Mouse (Mus musculus) heart, embryonic 12.5 days (tissue): Measurements from ENCODE around the gene Gspt1. TPM values are rescaled to one million over a fixed set of nuclear protein-coding genes. Genes with fewer than 3 reads are reported as not detected.

Experiments used
- ATAC-seq: fragments of 200-750 bp; cut with Nextera tagmentation; 2 replicates; pipeline ENCODE4 v1.8.0; 2017; ENCODE audit warnings: moderate TSS enrichment, moderate library complexity; ENCODE audit not compliant: insufficient number of reproducible peaks, low FRiP score
- H3K27ac ChIP-seq: fragments of 300-500 bp; sonication (generic); 2 replicates; pipeline ENCODE4 v1.5.1; 2016; ENCODE audit warnings: mild to moderate bottlenecking, moderate library complexity; ENCODE audit not compliant: poor library complexity, severe bottlenecking
- H3K27me3 ChIP-seq: fragments of 300-500 bp; sonication (generic); replicated peaks from 2 replicates; pipeline ENCODE4 v1.6.1; 2016; ENCODE audit warnings: mild to moderate bottlenecking, moderate library complexity
- H3K36me3 ChIP-seq: fragments of 300-500 bp; sonication (generic); 2 replicates; pipeline ENCODE4 v1.6.1; 2016; ENCODE audit warnings: mild to moderate bottlenecking, moderate library complexity
- H3K4me1 ChIP-seq: fragments of 300-500 bp; sonication (generic); replicated peaks from 2 replicates; pipeline ENCODE4 v1.6.1; 2016; ENCODE audit warnings: mild to moderate bottlenecking
- H3K4me2 ChIP-seq: fragments of 300-500 bp; sonication (generic); 2 replicates; pipeline ENCODE4 v1.6.1; 2016; ENCODE audit warnings: mild to moderate bottlenecking, moderate library complexity
- H3K4me3 ChIP-seq: fragments of 300-500 bp; sonication (generic); 2 replicates; pipeline ENCODE4 v1.5.1; 2016; ENCODE audit warnings: mild to moderate bottlenecking
- H3K9ac ChIP-seq: fragments of 300-500 bp; sonication (generic); 2 replicates; pipeline ENCODE4 v1.6.1; 2016; ENCODE audit warnings: mild to moderate bottlenecking, moderate library complexity
- H3K9me3 ChIP-seq: fragments of 300-500 bp; sonication (generic); replicated peaks from 2 replicates; pipeline ENCODE4 v1.6.1; 2016; ENCODE audit warnings: mild to moderate bottlenecking, moderate library complexity
- WGBS: fragments of 180-500 bp; shearing (Covaris S2); methylation state at CpG from one replicate; pipeline ENCODE4 v1.1.7; 2016; 5-methylcytosine and 5-hydroxymethylcytosine counted together
- polyA plus RNA-seq: library from polyadenylated mRNA; unstranded; fragments of >200 nt; fragmentation: Nextera tagmentation; extraction: Ambion mirVana; gene quantifications from 2 replicates; pipeline ENCODE4 v1.2.1, GENCODE M21; 2016

Gspt1 gene
- polyA plus RNA-seq, 1 experiment from 2014 or later: 74.9 TPM

DNA sequence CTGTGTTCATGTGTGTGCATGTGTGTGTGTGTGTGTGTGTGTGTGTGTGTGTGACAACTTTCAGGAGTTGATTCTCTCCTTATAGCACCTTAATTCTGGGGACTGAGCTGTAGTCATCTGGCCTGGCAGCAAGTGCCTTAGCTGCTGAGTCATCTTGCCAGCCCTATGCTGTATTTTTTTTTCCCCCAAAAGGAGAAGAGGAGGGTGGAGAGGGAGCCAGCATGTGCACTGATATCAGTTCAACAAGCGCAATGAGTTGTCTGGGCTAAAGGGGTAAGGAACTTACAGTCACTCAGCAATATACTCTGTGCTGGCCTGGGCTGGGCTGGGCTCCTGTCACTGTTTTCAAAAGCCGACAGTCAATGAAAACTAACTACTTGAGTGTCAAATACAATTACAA is 16.5 kb upstream of the Gspt1 start:
- Histone ChIP-seq H3K27ac (no peak overlapping the region), H3K27me3 (no peaks in the 10 kb centered on the region), H3K36me3 (no peaks in the 10 kb centered on the region), H3K9me3 (no peaks in the 10 kb centered on the region), H3K9ac (no peak overlapping the region), H3K4me2 (no peak overlapping the region), H3K4me1 (no peaks in the 10 kb centered on the region), H3K4me3 (no peak overlapping the region)
- 58% methylated on average over 2 of the region's 2 CpGs for WGBS
- ATAC-seq: peak; percentile 88

DNA sequence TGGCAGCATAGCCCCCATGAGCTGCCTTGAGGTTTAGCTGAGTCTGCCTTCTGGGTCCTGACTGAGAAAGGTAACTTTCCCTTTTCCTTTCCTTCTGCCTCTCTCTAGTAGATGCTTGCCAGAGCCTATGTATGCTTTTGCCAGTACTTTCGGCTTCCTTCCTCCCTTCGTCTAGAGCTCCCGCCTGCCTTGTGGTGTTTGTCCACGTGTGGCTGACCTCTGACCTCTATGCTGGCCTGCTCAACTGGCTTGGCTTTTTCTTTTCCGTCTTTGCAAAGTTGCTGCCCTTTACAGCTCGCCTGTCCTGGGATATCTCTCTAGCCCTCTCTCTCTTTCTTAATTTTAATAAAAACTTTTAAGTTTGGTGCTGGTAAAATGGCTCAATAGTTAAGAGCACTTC is 15.7 kb upstream of the Gspt1 start:
- Histone ChIP-seq H3K9ac (0 out of 2 replicates have a peak overlapping the region, but pooled peaks have one; percentile 25), H3K27me3 (no peaks in the 10 kb centered on the region), H3K27ac (no peak overlapping the region), H3K36me3 (no peaks in the 10 kb centered on the region), H3K9me3 (no peaks in the 10 kb centered on the region), H3K4me3 (no peak overlapping the region), H3K4me2 (no peak overlapping the region), H3K4me1 (no peaks in the 10 kb centered on the region)
- no peak for ATAC-seq
- WGBS: 40% methylated on average over 6 of the region's 6 CpGs

GRCm38 (mm10) chr16:11266556-11266955 is 12.4 kb upstream of the Gspt1 start:
- 75% methylated on average over 2 of the region's 2 CpGs for WGBS
- H3K4me2 ChIP-seq: no peak overlapping the region
- no peaks in the 10 kb centered on the region for H3K27me3 ChIP-seq
- no peaks in the 10 kb centered on the region for H3K9me3 ChIP-seq
- no peaks in the 10 kb centered on the region for H3K36me3 ChIP-seq
- H3K4me1 ChIP-seq: no peaks in the 10 kb centered on the region
- ATAC-seq: no peak
- no peak overlapping the region for H3K9ac ChIP-seq
- H3K4me3 ChIP-seq: no peak overlapping the region
- no peak overlapping the region for H3K27ac ChIP-seq

DNA sequence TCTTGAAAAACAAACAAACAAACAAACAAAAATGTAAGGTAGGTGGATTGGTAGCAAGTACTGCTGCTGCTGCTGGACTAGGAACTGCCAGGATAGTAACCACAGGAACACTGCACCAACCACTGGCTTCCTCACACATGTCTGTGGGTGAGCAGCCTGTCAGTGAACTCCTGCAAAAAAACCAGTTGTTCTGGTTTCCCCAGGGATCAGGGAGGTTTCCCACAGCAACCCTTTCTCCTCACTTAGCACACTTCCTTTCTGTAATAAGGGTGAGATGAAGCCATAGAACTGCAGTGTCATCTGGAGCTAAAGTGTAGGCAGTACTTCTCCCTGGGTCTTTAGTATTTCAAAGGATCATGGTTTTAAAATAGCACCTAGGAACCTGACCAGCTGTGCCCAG is 9.1 kb upstream of the Gspt1 start:
- Histone ChIP-seq H3K9me3 (no peaks in the 10 kb centered on the region), H3K4me1 (no peaks in the 10 kb centered on the region), H3K27me3 (no peaks in the 10 kb centered on the region), H3K4me3 (no peak overlapping the region), H3K36me3 (no peaks in the 10 kb centered on the region), H3K9ac (no peak overlapping the region), H3K27ac (no peak overlapping the region), H3K4me2 (no peak overlapping the region)
- no peak for ATAC-seq

GRCm38 (mm10) chr16:11254723-11255164 is 619 bp upstream of the Gspt1 start:
- H3K9me3 ChIP-seq: no peaks in the 10 kb centered on the region
- peaks cover 11% of the 10 kb centered on the region for H3K4me1 ChIP-seq
- no peaks in the 10 kb centered on the region for H3K36me3 ChIP-seq
- peak overlapping the region; percentile 90 for H3K4me3 ChIP-seq
- WGBS: 21% methylated on average over 10 of the region's 10 CpGs
- H3K4me2 ChIP-seq: peak overlapping the region; percentile 69
- no peak for ATAC-seq
- peak overlapping the region; percentile 82 for H3K27ac ChIP-seq
- no peaks in the 10 kb centered on the region for H3K27me3 ChIP-seq
- peak overlapping the region; percentile 80 for H3K9ac ChIP-seq

DNA sequence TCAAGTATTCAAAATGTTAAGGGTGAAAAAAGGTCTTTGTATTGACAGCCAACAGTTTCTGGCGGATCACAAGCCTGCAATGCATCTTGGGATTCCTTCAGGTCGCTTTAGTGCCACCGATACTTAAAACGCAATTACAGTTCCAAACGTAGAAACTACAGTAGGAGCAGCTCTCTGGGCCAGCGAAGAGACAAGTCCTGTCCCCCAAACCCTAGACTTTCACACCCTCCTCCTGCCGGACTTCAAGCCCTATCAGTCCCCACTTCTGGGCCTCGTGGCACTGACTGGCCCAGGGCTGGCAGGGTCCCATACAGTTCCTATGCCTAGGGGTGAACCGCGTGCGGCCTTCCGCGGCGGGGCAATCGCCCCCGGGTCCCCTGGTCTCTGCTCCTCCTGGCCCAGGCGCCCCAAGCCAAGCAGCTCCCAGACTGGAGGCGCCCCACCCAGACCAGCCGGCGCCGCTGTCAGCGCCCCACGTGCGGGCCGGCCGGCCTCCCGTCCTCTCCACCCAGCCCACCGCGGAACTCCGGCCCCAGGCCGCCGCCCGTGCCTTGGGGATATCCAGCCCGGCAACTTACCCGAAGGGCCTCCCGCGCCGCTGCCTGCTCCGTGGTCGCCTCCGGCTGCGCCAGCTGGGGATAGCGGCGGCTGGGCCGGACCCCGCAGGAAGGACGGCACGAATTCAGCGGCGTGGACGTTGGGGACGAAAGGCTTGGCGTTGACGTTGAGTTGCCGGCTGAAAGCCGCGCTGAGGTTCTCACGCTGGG is 877 bp downstream of the Gspt1 start:
- Histone ChIP-seq H3K4me3 (peak overlapping the region; percentile 90), H3K4me2 (peak overlapping the region; percentile 68), H3K36me3 (no peaks in the 10 kb centered on the region), H3K9ac (peak overlapping the region; percentile 97), H3K27ac (peak overlapping the region; percentile 90), H3K4me1 (peaks cover 13% of the 10 kb centered on the region), H3K9me3 (no peaks in the 10 kb centered on the region), H3K27me3 (no peaks in the 10 kb centered on the region)
- WGBS: under 1% methylated on average over 58 of the region's 58 CpGs
- ATAC-seq: peak; percentile 67

GRCm38 (mm10) chr16:11247791-11248190 is 6.3 kb downstream of the Gspt1 start:
- Histone ChIP-seq H3K9me3 (no peaks in the 10 kb centered on the region), H3K27me3 (no peaks in the 10 kb centered on the region), H3K4me3 (no peak overlapping the region), H3K27ac (no peak overlapping the region), H3K9ac (no peak overlapping the region), H3K4me2 (no peak overlapping the region), H3K4me1 (peaks cover 26% of the 10 kb centered on the region), H3K36me3 (no peaks in the 10 kb centered on the region)
- ATAC-seq: no peak
- 66% methylated on average over 2 of the region's 2 CpGs for WGBS

- no peaks in the 10 kb centered on the region for H3K27me3 ChIP-seq
- no peak for ATAC-seq
- no peak overlapping the region for H3K9ac ChIP-seq
- H3K27ac ChIP-seq: no peak overlapping the region
- no peaks in the 10 kb centered on the region for H3K9me3 ChIP-seq
- H3K4me1 ChIP-seq: peaks cover 15% of the 10 kb centered on the region; the same call in 1 of the 2 replicates
- WGBS: 68% methylated on average over 9 of the region's 9 CpGs
- no peak overlapping the region for H3K4me3 ChIP-seq
- H3K4me2 ChIP-seq: no peak overlapping the region
- H3K36me3 ChIP-seq: no peaks in the 10 kb centered on the region
These were observed 8.4 kb downstream of the Gspt1 start for GRCm38 (mm10) chr16:11245767-11246166.

DNA sequence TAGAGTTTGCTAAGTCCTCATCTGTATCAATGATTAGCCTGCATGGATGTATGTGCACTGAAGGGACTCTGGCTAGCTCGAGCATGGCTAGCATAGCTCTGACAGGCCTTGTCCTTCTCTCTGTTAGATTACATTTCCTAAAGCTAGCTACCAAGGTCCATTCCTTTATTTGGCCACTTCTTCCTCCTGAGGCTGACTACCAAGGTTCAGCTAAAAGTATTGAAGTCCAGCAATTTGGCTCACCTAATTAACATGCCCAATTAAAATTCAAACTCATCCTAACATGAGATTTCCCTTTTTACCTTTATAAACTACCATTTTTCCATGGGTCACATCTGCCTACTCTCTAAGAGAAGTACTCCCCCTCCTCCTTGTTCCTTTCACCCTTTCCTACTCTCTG is 11.7 kb downstream of the Gspt1 start:
- Histone ChIP-seq H3K4me3 (no peak overlapping the region), H3K27me3 (no peaks in the 10 kb centered on the region), H3K4me1 (peaks cover 10% of the 10 kb centered on the region; the same call in 1 of the 2 replicates), H3K4me2 (no peak overlapping the region), H3K27ac (no peak overlapping the region), H3K9me3 (no peaks in the 10 kb centered on the region), H3K36me3 (peaks cover 14% of the 10 kb centered on the region), H3K9ac (no peak overlapping the region)
- 73% methylated on average over 1 of the region's 1 CpGs for WGBS
- no peak for ATAC-seq

DNA sequence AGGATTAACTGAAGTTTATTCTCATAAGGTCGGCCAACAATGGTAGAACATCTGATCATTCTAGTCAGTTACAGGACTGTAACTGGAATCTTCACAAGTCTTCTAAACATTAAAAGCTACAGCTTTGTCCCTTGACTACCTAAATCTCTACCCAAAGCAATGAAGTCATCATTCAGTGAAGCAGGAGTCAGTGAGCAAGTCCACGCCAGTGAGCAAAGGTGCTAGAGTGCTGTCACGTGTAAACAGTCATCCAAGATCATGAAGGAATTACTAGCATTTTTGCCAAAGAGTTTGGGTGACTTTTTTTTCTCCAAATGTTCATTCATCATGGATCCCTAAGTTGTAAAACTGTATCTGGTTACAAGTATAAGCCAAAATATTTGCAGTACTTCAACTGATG is 36.3 kb downstream of the Gspt1 start:
- no peaks in the 10 kb centered on the region for H3K9me3 ChIP-seq

GRCm38 (mm10) chr16:11203600-11204390 is 50.3 kb downstream of the Gspt1 start:
- no peaks in the 10 kb centered on the region for H3K27me3 ChIP-seq
- no peaks in the 10 kb centered on the region for H3K9me3 ChIP-seq
- H3K27ac ChIP-seq: peak overlapping the region; percentile 84
- H3K4me3 ChIP-seq: peak overlapping the region; percentile 91
- no peak for ATAC-seq
- peaks cover 20% of the 10 kb centered on the region for H3K4me1 ChIP-seq
- WGBS: 5% methylated on average over 24 of the region's 24 CpGs
- peak overlapping the region; percentile 91 for H3K4me2 ChIP-seq
- peak overlapping the region; percentile 85 for H3K9ac ChIP-seq
- peaks cover 44% of the 10 kb centered on the region for H3K36me3 ChIP-seq

More for the DNA sequence above, 36.3 kb downstream of the Gspt1 start:
- 83% methylated on average over 3 of the region's 3 CpGs for WGBS
- Histone ChIP-seq H3K4me3 (no peak overlapping the region), H3K36me3 (peaks cover 58% of the 10 kb centered on the region), H3K9ac (no peak overlapping the region), H3K27ac (no peak overlapping the region), H3K4me2 (no peak overlapping the region), H3K27me3 (no peaks in the 10 kb centered on the region), H3K4me1 (no peaks in the 10 kb centered on the region)
- ATAC-seq: no peak
